Mouse (Mus musculus): ENCODE results near the gene Arid1b. TPM values are rescaled to one million over a fixed set of nuclear protein-coding genes. Genes with fewer than 3 reads are reported as not detected.
A peak's percentile ranks its signal among the peaks of the same experiment; 100 is the strongest.
"Not testable (repeated sequence)": the region's sequence is repeated elsewhere in the genome, so short reads cannot be mapped to it uniquely, and the experiment has no call there.

Gene Arid1b
- total and polyA plus RNA-seq, 3 experiments = 11.6 to 49.1 (median 32.4) TPM

- peaks cover 64% of the 10 kb centered on the region for H3K4me1 ChIP-seq (ENCODE audit: insufficient read depth, low read depth, low read length)
- no peak for TF ChIP-seq CTCF (IDR thresholded peaks at IDR 0.05; ENCODE audit: low read depth, low read length)
- 0 out of 2 replicates have a peak, but pooled peaks have one; percentile 14 for TF ChIP-seq TAL1 (conservative IDR thresholded peaks at IDR 0.05; ENCODE audit: low read depth, low read length)
- H3K27me3 ChIP-seq (ENCODE audit: insufficient read depth, low read length) = no peaks in the 10 kb centered on the region
Observed at GRCm38 (mm10) chr17:5091934-5092333, 97.8 kb downstream of the Arid1b start.

GRCm38 (mm10) chr17:5093343-5093742, 99.2 kb downstream of the Arid1b start:
- H3K27me3 ChIP-seq (ENCODE audit: insufficient read depth, low read length); ATAC-seq (ENCODE audit: extremely low read depth, insufficient number of reproducible peaks, low FRiP score, poor library complexity, severe bottlenecking); H3K9me3 ChIP-seq (replicated peaks); H3K4me3 ChIP-seq (ENCODE audit: low read depth, low read length); DNase-seq (ENCODE audit: low spot score): not testable (repeated sequence)
- Histone ChIP-seq H3K36me3 (replicated peaks) (peaks cover 47% of the 10 kb centered on the region), H3K4me1 (ENCODE audit: insufficient read depth, low read depth, low read length) (peaks cover 78% of the 10 kb centered on the region)

More at GRCm38 (mm10) chr17:5091934-5092333, 97.8 kb downstream of the Arid1b start:
- DNase-seq (ENCODE audit: low spot score) (no peak), ATAC-seq (ENCODE audit: extremely low read depth, insufficient number of reproducible peaks, low FRiP score, poor library complexity, severe bottlenecking) (no peak)
- Histone ChIP-seq H3K9me3 (replicated peaks) (no peaks in the 10 kb centered on the region), H3K4me3 (ENCODE audit: low read depth, low read length) (peak overlapping the region; percentile 57; the same call in 1 of the 2 replicates), H3K36me3 (replicated peaks) (peaks cover 33% of the 10 kb centered on the region)

DNA sequence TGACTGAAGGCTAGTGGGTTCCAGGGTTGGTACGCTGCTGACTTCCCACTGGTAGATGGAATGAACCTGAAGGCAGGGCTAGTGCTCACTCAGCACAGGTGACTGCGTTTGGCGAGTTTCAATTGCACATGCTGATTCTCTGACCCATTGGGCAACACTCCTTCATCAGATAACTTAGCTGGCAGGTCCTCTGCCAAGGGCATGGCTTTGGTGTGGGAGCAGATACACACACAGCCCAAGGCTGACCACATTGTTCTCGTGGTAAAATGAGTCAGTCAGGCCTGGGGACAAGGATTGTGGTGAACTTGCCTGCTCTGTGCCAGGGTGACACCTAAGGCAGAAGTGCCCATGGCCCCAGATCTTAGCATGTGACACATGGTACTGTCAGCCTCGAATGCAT, 100.5 kb downstream of the Arid1b start:
- no peak overlapping the region for H3K4me3 ChIP-seq (ENCODE audit: low read depth, low read length)

GRCm38 (mm10) chr17:5095741-5096140, 101.6 kb downstream of the Arid1b start:
- Histone ChIP-seq H3K4me3 (ENCODE audit: low read depth, low read length) (no peak overlapping the region), H3K36me3 (replicated peaks) (peaks cover 50% of the 10 kb centered on the region), H3K9me3 (replicated peaks) (no peaks in the 10 kb centered on the region), H3K4me1 (ENCODE audit: insufficient read depth, low read depth, low read length) (peaks cover 81% of the 10 kb centered on the region), H3K27me3 (ENCODE audit: insufficient read depth, low read length) (no peaks in the 10 kb centered on the region)
- no peak for TF ChIP-seq GATA2 (IDR thresholded peaks at IDR 0.05; ENCODE audit: borderline replicate concordance, low read depth, low read length)
- TF ChIP-seq CTCF (IDR thresholded peaks at IDR 0.05; ENCODE audit: low read depth, low read length) = no peak
- TF ChIP-seq GATA1 (IDR thresholded peaks at IDR 0.05; ENCODE audit: borderline replicate concordance, low read length) = no peak
- no peak for TF ChIP-seq TAL1 (conservative IDR thresholded peaks at IDR 0.05; ENCODE audit: low read depth, low read length)
- TF ChIP-seq POLR2AphosphoS5 (IDR thresholded peaks at IDR 0.05; ENCODE audit: insufficient replicate concordance, low read depth, low read length) = no peak
- no peak for DNase-seq (ENCODE audit: low spot score)
- no peak for ATAC-seq (ENCODE audit: extremely low read depth, insufficient number of reproducible peaks, low FRiP score, poor library complexity, severe bottlenecking)

More for the DNA sequence above, 100.5 kb downstream of the Arid1b start:
- H3K9me3 ChIP-seq (replicated peaks) = no peaks in the 10 kb centered on the region
- TF ChIP-seq GATA2 (IDR thresholded peaks at IDR 0.05; ENCODE audit: borderline replicate concordance, low read depth, low read length) (no peak), TAL1 (conservative IDR thresholded peaks at IDR 0.05; ENCODE audit: low read depth, low read length) (no peak), CTCF (IDR thresholded peaks at IDR 0.05; ENCODE audit: low read depth, low read length) (no peak), POLR2AphosphoS5 (IDR thresholded peaks at IDR 0.05; ENCODE audit: insufficient replicate concordance, low read depth, low read length) (no peak), GATA1 (IDR thresholded peaks at IDR 0.05; ENCODE audit: borderline replicate concordance, low read length) (no peak)
- ATAC-seq (ENCODE audit: extremely low read depth, insufficient number of reproducible peaks, low FRiP score, poor library complexity, severe bottlenecking) = no peak
- H3K4me1 ChIP-seq (ENCODE audit: insufficient read depth, low read depth, low read length) = peaks cover 82% of the 10 kb centered on the region
- DNase-seq (ENCODE audit: low spot score) = no peak
- no peaks in the 10 kb centered on the region for H3K27me3 ChIP-seq (ENCODE audit: insufficient read depth, low read length)
- H3K36me3 ChIP-seq (replicated peaks) = peaks cover 48% of the 10 kb centered on the region

DNA sequence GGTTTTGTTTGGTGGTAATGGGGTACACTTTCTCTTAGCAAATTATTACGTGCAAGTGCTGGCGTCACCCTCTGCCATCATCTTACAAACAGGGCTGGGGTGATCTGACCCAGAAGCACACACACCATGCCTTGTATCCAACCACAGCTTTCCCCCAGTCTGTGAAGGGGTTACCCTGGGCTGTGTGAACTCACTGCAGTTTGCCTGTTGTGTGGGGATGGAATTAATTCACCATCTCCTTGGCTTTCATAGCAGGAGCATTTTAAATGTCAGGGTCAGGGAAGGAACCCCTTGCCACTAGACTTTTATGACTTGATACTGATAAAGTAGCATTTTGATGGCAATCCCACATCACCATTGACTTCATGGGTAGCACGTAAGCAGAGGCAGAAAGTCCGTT, 102.9 kb downstream of the Arid1b start:
- H3K9me3 ChIP-seq (replicated peaks) = no peaks in the 10 kb centered on the region
- TF ChIP-seq GATA1 (IDR thresholded peaks at IDR 0.05; ENCODE audit: borderline replicate concordance, low read length) (no peak), GATA2 (IDR thresholded peaks at IDR 0.05; ENCODE audit: borderline replicate concordance, low read depth, low read length) (no peak), TAL1 (conservative IDR thresholded peaks at IDR 0.05; ENCODE audit: low read depth, low read length) (no peak), CTCF (IDR thresholded peaks at IDR 0.05; ENCODE audit: low read depth, low read length) (no peak), POLR2AphosphoS5 (IDR thresholded peaks at IDR 0.05; ENCODE audit: insufficient replicate concordance, low read depth, low read length) (no peak)
- H3K36me3 ChIP-seq (replicated peaks) = peaks cover 51% of the 10 kb centered on the region
- DNase-seq (ENCODE audit: low spot score) (no peak), ATAC-seq (ENCODE audit: extremely low read depth, insufficient number of reproducible peaks, low FRiP score, poor library complexity, severe bottlenecking) (no peak)
- no peak overlapping the region for H3K4me3 ChIP-seq (ENCODE audit: low read depth, low read length)
- H3K4me1 ChIP-seq (ENCODE audit: insufficient read depth, low read depth, low read length) = peaks cover 79% of the 10 kb centered on the region
- H3K27me3 ChIP-seq (ENCODE audit: insufficient read depth, low read length) = no peaks in the 10 kb centered on the region

- H3K9me3 ChIP-seq (replicated peaks) = no peaks in the 10 kb centered on the region
- ATAC-seq (ENCODE audit: extremely low read depth, insufficient number of reproducible peaks, low FRiP score, poor library complexity, severe bottlenecking) (no peak), DNase-seq (ENCODE audit: low spot score) (no peak)
- TF ChIP-seq GATA1 (IDR thresholded peaks at IDR 0.05; ENCODE audit: borderline replicate concordance, low read length) = no peak
- TF ChIP-seq CTCF (IDR thresholded peaks at IDR 0.05; ENCODE audit: low read depth, low read length) = no peak
- no peaks in the 10 kb centered on the region for H3K27me3 ChIP-seq (ENCODE audit: insufficient read depth, low read length)
- peaks cover 72% of the 10 kb centered on the region for H3K4me1 ChIP-seq (ENCODE audit: insufficient read depth, low read depth, low read length)
- peaks cover 44% of the 10 kb centered on the region for H3K36me3 ChIP-seq (replicated peaks)
- peak overlapping the region; percentile 52; the same call in 1 of the 2 replicates for H3K4me3 ChIP-seq (ENCODE audit: low read depth, low read length)
Observed at GRCm38 (mm10) chr17:5097545-5098475, 103.7 kb downstream of the Arid1b start.
